Mouse (Mus musculus): ENCODE results near the gene Traf3. TPM values are rescaled to one million over a fixed set of nuclear protein-coding genes. Genes with fewer than 3 reads are reported as not detected.
A peak's percentile ranks its signal among the peaks of the same experiment; 100 is the strongest.

Traf3 gene
- total RNA-seq (2021): 10 to 100 TPM; 12.0 to 12.6 TPM

- intact Hi-C loops (cut with DNase I): no loop called here
These were observed at the start of gene Traf3 for GRCm38 (mm10) chr12:111165831-111166591. Traf3 (plus strand) TSS chr12:111166370.

GRCm38 (mm10) chr12:111119506-111120085 is 46.6 kb upstream of the Traf3 start:
- intact Hi-C loops (cut with DNase I): no loop called here
- no peak for DNase-seq

More at GRCm38 (mm10) chr12:111165831-111166591, at the start of gene Traf3:
- peak; percentile 66 to 75 for DNase-seq

GRCm38 (mm10) chr12:111120976-111121645 is 45.1 kb upstream of the Traf3 start:
- intact Hi-C loops (cut with DNase I): no loop called here

GRCm38 (mm10) chr12:111122332-111122852 is 43.8 kb upstream of the Traf3 start:
- no peak for DNase-seq
- intact Hi-C loops (cut with DNase I): no loop called here

More at GRCm38 (mm10) chr12:111120976-111121645, 45.1 kb upstream of the Traf3 start:
- no peak for DNase-seq

GRCm38 (mm10) chr12:111124601-111125260 is 41.4 kb upstream of the Traf3 start:
- no peak for DNase-seq
- intact Hi-C loops (cut with DNase I): no loop called here

GRCm38 (mm10) chr12:111125666-111126065 is 40.5 kb upstream of the Traf3 start:
- intact Hi-C loops (cut with DNase I): no loop called here
- DNase-seq: no peak

- intact Hi-C loops (cut with DNase I): no loop called here
- peak; percentile 6 to 11 for DNase-seq
These were observed 32.0 kb upstream of the Traf3 start for GRCm38 (mm10) chr12:111134169-111134568.

GRCm38 (mm10) chr12:111134791-111135733 is 31.1 kb upstream of the Traf3 start:
- peak; percentile 21 to 30 for DNase-seq
- intact Hi-C loops (cut with DNase I): loop anchor here (5.0 kb wide), 1 partner anchor 48 kb away; no protein-coding TSS in a partner anchor

- intact Hi-C loops (cut with DNase I): loop anchor here (5.0 kb wide), 1 partner anchor 49 kb away; no protein-coding TSS in a partner anchor
- DNase-seq: no peak
These were observed 30.2 kb upstream of the Traf3 start for GRCm38 (mm10) chr12:111135953-111136352.

- DNase-seq: no peak
- intact Hi-C loops (cut with DNase I): loop anchor here (5.0 kb wide), 1 partner anchor 50 kb away; no protein-coding TSS in a partner anchor
These were observed 29.1 kb upstream of the Traf3 start for GRCm38 (mm10) chr12:111137079-111137478.

- intact Hi-C loops (cut with DNase I): no loop called here
These were observed 23.1 kb upstream of the Traf3 start for GRCm38 (mm10) chr12:111143005-111143508.

GRCm38 (mm10) chr12:111143509-111144063 is 22.6 kb upstream of the Traf3 start:
- intact Hi-C loops (cut with DNase I): no loop called here
- DNase-seq: peak; percentile 39

More at GRCm38 (mm10) chr12:111143005-111143508, 23.1 kb upstream of the Traf3 start:
- DNase-seq: no peak

- no peak for DNase-seq
- intact Hi-C loops (cut with DNase I): no loop called here
These were observed 21.6 kb upstream of the Traf3 start for GRCm38 (mm10) chr12:111144598-111144997.

GRCm38 (mm10) chr12:111145269-111145668 is 20.9 kb upstream of the Traf3 start:
- DNase-seq: no peak
- intact Hi-C loops (cut with DNase I): no loop called here

GRCm38 (mm10) chr12:111149495-111150235 is 16.5 kb upstream of the Traf3 start:
- intact Hi-C loops (cut with DNase I): no loop called here
- no peak for DNase-seq

GRCm38 (mm10) chr12:111150236-111150596 is 16.0 kb upstream of the Traf3 start:
- intact Hi-C loops (cut with DNase I): no loop called here

GRCm38 (mm10) chr12:111151422-111152156 is 14.6 kb upstream of the Traf3 start:
- intact Hi-C loops (cut with DNase I): no loop called here
- no peak for DNase-seq

More at GRCm38 (mm10) chr12:111150236-111150596, 16.0 kb upstream of the Traf3 start:
- no peak for DNase-seq

Measured in heart, postnatal 36 days (tissue).